Mouse (Mus musculus): ENCODE data around the gene Prkag2. TPM values are rescaled to one million over a fixed set of nuclear protein-coding genes. Genes with fewer than 3 reads are reported as not detected.
A peak's percentile ranks its signal among the peaks of the same experiment; 100 is the strongest.

Prkag2 gene
- polyA plus RNA-seq, 1 experiment: 1.1 TPM

DNA sequence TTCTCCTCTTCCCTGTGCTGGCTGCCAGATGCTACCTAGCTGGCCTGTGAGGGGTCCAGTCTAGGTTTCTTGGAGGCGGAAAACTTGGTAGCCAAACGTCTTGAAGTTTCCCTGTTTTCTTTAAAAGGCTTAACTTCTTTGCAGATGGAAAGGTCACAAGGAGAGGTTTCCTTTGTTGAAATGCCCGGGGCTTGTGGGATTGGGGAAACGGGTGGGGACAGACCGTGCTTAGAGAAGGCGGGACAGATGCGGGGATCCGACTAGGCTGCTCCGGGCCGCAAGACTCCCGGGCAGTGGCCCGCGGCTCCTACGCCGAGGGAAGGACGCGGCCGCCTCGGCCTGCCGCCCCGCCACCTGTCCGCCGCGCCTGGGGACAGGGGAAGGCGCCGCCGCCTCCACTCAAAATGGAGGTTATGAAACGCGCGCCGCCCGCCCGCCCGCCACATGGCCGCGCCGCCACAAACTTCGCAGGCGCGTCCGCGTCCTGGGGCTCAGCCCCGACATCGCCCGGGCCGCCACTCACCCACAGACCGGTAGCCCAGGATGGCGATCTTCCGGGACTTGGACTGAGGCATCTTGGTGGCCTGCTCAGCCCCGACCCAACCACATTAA, 258.7 kb downstream of the Prkag2 start:
- Histone ChIP-seq H3K4me1 (peaks cover 64% of the 10 kb centered on the region), H3K9me3 (peaks cover 13% of the 10 kb centered on the region), H3K27me3 (replicated peaks) (no peaks in the 10 kb centered on the region), H3K36me3 (replicated peaks; ENCODE audit: low read length) (peaks cover 16% of the 10 kb centered on the region), H3K4me3 (replicated peaks) (peak overlapping the region; percentile 97)
- TF ChIP-seq GATA1 (IDR thresholded peaks at IDR 0.05; ENCODE audit: borderline replicate concordance, low read length) (no peak), FLI1 (IDR thresholded peaks at IDR 0.05; ENCODE audit: low read length) (no peak)

- peaks cover 13% of the 10 kb centered on the region for H3K36me3 ChIP-seq (replicated peaks; ENCODE audit: low read length)
- TF ChIP-seq FLI1 (IDR thresholded peaks at IDR 0.05; ENCODE audit: low read length) (no peak), GATA1 (IDR thresholded peaks at IDR 0.05; ENCODE audit: borderline replicate concordance, low read length) (no peak)
- H3K4me1 ChIP-seq: peaks cover 69% of the 10 kb centered on the region
- no peaks in the 10 kb centered on the region for H3K27me3 ChIP-seq (replicated peaks)
- H3K4me3 ChIP-seq (replicated peaks): peak overlapping the region; percentile 97
- peaks cover 6% of the 10 kb centered on the region for H3K9me3 ChIP-seq
These were observed 259.4 kb downstream of the Prkag2 start for GRCm38 (mm10) chr5:24840975-24841431.

GRCm38 (mm10) chr5:24834491-24834890, 266.0 kb downstream of the Prkag2 start:
- Histone ChIP-seq H3K4me1 (peaks cover 76% of the 10 kb centered on the region), H3K27me3 (replicated peaks) (no peaks in the 10 kb centered on the region), H3K9me3 (no peaks in the 10 kb centered on the region), H3K36me3 (replicated peaks; ENCODE audit: low read length) (peaks cover 8% of the 10 kb centered on the region), H3K4me3 (replicated peaks) (no peak overlapping the region)
- TF ChIP-seq FLI1 (IDR thresholded peaks at IDR 0.05; ENCODE audit: low read length) (no peak), GATA1 (IDR thresholded peaks at IDR 0.05; ENCODE audit: borderline replicate concordance, low read length) (no peak)

DNA sequence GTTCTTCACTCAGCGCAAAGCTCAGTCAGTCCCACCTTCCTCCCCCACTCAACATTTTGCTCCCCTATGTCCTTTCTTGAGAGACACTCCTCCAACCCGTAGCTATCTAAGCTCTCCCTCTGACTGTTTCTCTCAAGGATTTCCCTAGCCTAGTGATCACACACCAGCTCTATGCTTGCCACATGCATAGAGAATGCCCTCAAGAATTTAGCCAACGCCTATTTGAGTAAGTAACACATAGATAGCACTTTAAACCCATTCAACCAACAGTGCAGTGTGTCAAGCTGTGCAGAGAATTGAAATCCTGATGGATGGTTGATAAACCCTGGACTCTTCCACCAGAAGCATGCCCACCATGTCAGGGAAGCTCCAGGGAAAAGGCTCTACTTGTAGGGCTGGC, 268.5 kb downstream of the Prkag2 start:
- TF ChIP-seq FLI1 (IDR thresholded peaks at IDR 0.05; ENCODE audit: low read length): no peak
- no peak for TF ChIP-seq GATA1 (IDR thresholded peaks at IDR 0.05; ENCODE audit: borderline replicate concordance, low read length)
- Histone ChIP-seq H3K4me1 (peaks cover 74% of the 10 kb centered on the region), H3K27me3 (replicated peaks) (no peaks in the 10 kb centered on the region), H3K36me3 (replicated peaks; ENCODE audit: low read length) (peaks cover 15% of the 10 kb centered on the region), H3K9me3 (no peaks in the 10 kb centered on the region), H3K4me3 (replicated peaks) (no peak overlapping the region)

GRCm38 (mm10) chr5:24828446-24828845, 272.0 kb downstream of the Prkag2 start:
- no peaks in the 10 kb centered on the region for H3K27me3 ChIP-seq (replicated peaks)
- no peak for TF ChIP-seq FLI1 (IDR thresholded peaks at IDR 0.05; ENCODE audit: low read length)
- H3K4me3 ChIP-seq (replicated peaks): peak overlapping the region; percentile 38
- H3K36me3 ChIP-seq (replicated peaks; ENCODE audit: low read length): peaks cover 25% of the 10 kb centered on the region
- H3K9me3 ChIP-seq: no peaks in the 10 kb centered on the region
- peaks cover 83% of the 10 kb centered on the region for H3K4me1 ChIP-seq

GRCm38 (mm10) chr5:24827173-24827572, 273.3 kb downstream of the Prkag2 start:
- Histone ChIP-seq H3K4me3 (replicated peaks) (peak overlapping the region; percentile 76), H3K9me3 (no peaks in the 10 kb centered on the region), H3K36me3 (replicated peaks; ENCODE audit: low read length) (peaks cover 30% of the 10 kb centered on the region), H3K4me1 (peaks cover 79% of the 10 kb centered on the region), H3K27me3 (replicated peaks) (no peaks in the 10 kb centered on the region)
- TF ChIP-seq GATA1 (IDR thresholded peaks at IDR 0.05; ENCODE audit: borderline replicate concordance, low read length) (no peak), FLI1 (IDR thresholded peaks at IDR 0.05; ENCODE audit: low read length) (no peak)

DNA sequence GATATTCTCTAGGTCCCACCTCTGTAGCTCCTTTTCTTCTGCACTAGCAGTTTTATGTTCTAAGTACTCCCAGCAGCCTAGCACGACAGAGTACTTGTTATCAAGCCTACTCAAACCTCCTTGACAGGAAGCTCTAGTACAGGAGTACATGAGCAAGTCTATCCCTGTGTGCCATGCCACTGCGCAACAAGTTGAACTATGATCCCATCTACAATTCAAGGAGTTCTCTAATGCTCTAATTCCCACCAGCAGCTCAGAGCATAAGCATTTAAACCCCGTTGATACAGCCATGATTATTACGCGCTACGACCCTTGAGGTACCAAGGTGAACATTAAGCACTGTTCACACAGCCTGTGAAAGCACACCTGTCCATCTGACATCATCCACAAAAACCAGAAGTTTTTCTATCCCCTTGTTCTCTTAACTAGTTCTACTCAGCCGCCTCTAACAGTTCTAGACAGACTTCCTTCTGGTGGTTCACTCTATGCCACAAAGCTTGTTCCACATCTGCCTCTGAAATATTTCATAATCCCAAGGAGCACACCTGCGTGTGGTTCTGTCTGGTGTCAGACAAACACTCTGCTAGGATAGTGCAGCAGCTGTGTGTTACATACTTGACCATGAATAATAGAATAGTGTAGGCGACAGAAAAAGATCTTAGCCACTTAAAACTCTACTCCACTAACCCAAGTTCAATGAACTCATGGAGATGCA, 274.2 kb downstream of the Prkag2 start:
- H3K36me3 ChIP-seq (replicated peaks; ENCODE audit: low read length): peaks cover 35% of the 10 kb centered on the region
- H3K4me3 ChIP-seq (replicated peaks): peak overlapping the region; percentile 8
- TF ChIP-seq GATA1 (IDR thresholded peaks at IDR 0.05; ENCODE audit: borderline replicate concordance, low read length): no peak
- no peak for TF ChIP-seq FLI1 (IDR thresholded peaks at IDR 0.05; ENCODE audit: low read length)
- no peaks in the 10 kb centered on the region for H3K27me3 ChIP-seq (replicated peaks)
- H3K9me3 ChIP-seq: no peaks in the 10 kb centered on the region
- peaks cover 77% of the 10 kb centered on the region for H3K4me1 ChIP-seq

- no peak overlapping the region for H3K4me3 ChIP-seq (replicated peaks)
- peaks cover 40% of the 10 kb centered on the region for H3K36me3 ChIP-seq (replicated peaks; ENCODE audit: low read length)
- no peaks in the 10 kb centered on the region for H3K27me3 ChIP-seq (replicated peaks)
- no peak for TF ChIP-seq FLI1 (IDR thresholded peaks at IDR 0.05; ENCODE audit: low read length)
- no peak for TF ChIP-seq GATA1 (IDR thresholded peaks at IDR 0.05; ENCODE audit: borderline replicate concordance, low read length)
- no peaks in the 10 kb centered on the region for H3K9me3 ChIP-seq
- peaks cover 80% of the 10 kb centered on the region for H3K4me1 ChIP-seq
These were observed 274.9 kb downstream of the Prkag2 start for GRCm38 (mm10) chr5:24825365-24826055.

- no peak for TF ChIP-seq FLI1 (IDR thresholded peaks at IDR 0.05; ENCODE audit: low read length)
- TF ChIP-seq GATA1 (IDR thresholded peaks at IDR 0.05; ENCODE audit: borderline replicate concordance, low read length): no peak
- peaks cover 85% of the 10 kb centered on the region for H3K4me1 ChIP-seq
- H3K36me3 ChIP-seq (replicated peaks; ENCODE audit: low read length): peaks cover 46% of the 10 kb centered on the region
- H3K4me3 ChIP-seq (replicated peaks): no peak overlapping the region
- H3K9me3 ChIP-seq: no peaks in the 10 kb centered on the region
- no peaks in the 10 kb centered on the region for H3K27me3 ChIP-seq (replicated peaks)
These were observed 276.5 kb downstream of the Prkag2 start for GRCm38 (mm10) chr5:24823864-24824405.
